Mouse (Mus musculus) monocyte, adult 5-6 weeks (primary cell): ENCODE data around the gene Hoxc8. TPM values are rescaled to one million over a fixed set of nuclear protein-coding genes. Genes with fewer than 3 reads are reported as not detected.

ENCODE experiments used
- ATAC-seq: fragments of 153-309, 156-312 bp; replicated peaks from 2 replicates; pipeline ENCODE4 v1.8.0; 2017; ENCODE audit warnings: mild to moderate bottlenecking; ENCODE audit not compliant: low TSS enrichment, insufficient number of reproducible peaks, severe bottlenecking, poor library complexity, low FRiP score
- total RNA-seq: library from RNA; stranded (forward); fragments of 200-1000, 200-491, 200-594 nt; gene quantifications from 3 replicates; pipeline ENCODE4 v1.2.3, GENCODE M21; 2017

Hoxc8 gene
- total RNA-seq, 1 experiment from 2014 or later = not detected

- no peak for ATAC-seq
Observed at GRCm38 (mm10) chr15:103021544-103021943, 31.1 kb downstream of the Hoxc8 start.

- no peak for ATAC-seq
Observed at GRCm38 (mm10) chr15:103024131-103024530, 33.7 kb downstream of the Hoxc8 start.

- no peak for ATAC-seq
Observed at GRCm38 (mm10) chr15:103027266-103028235, 37.1 kb downstream of the Hoxc8 start.

GRCm38 (mm10) chr15:103028916-103029512 lies 38.6 kb downstream of the Hoxc8 start:
- ATAC-seq = no peak

GRCm38 (mm10) chr15:103030142-103030541 lies 39.7 kb downstream of the Hoxc8 start:
- ATAC-seq = no peak

GRCm38 (mm10) chr15:103032167-103032566 lies 41.8 kb downstream of the Hoxc8 start:
- no peak for ATAC-seq

- no peak for ATAC-seq
Observed at GRCm38 (mm10) chr15:103032646-103033575, 42.5 kb downstream of the Hoxc8 start.

GRCm38 (mm10) chr15:103034043-103034806 lies 43.8 kb downstream of the Hoxc8 start:
- ATAC-seq = no peak

- ATAC-seq = no peak
Observed at GRCm38 (mm10) chr15:103034807-103035547, 44.6 kb downstream of the Hoxc8 start.

- ATAC-seq = no peak
Observed at GRCm38 (mm10) chr15:103035548-103035881, 45.1 kb downstream of the Hoxc8 start.

- ATAC-seq = no peak
Observed at GRCm38 (mm10) chr15:103037579-103037978, 47.2 kb downstream of the Hoxc8 start.

- ATAC-seq = no peak
Observed at GRCm38 (mm10) chr15:103038701-103039480, 48.5 kb downstream of the Hoxc8 start.

GRCm38 (mm10) chr15:103039609-103040008 lies 49.2 kb downstream of the Hoxc8 start:
- ATAC-seq = no peak

- no peak for ATAC-seq
Observed at GRCm38 (mm10) chr15:103040601-103041000, 50.2 kb downstream of the Hoxc8 start.

- ATAC-seq = no peak
Observed at GRCm38 (mm10) chr15:103041613-103042012, 51.2 kb downstream of the Hoxc8 start.

GRCm38 (mm10) chr15:103042209-103042608 lies 51.8 kb downstream of the Hoxc8 start:
- no peak for ATAC-seq
